Mouse (Mus musculus): ENCODE measurements at regions not wholly inside any gene's neighbourhood (a gene's known extent, or its start where the extent isn't known, plus 50 kb on each side); places are given as distances from the start of the nearest gene placed in this dataset.

- Histone ChIP-seq H3K36me3 (no peaks in the 10 kb centered on the region), H3K9me3 (no peaks in the 10 kb centered on the region), H3K4me1 (no peaks in the 10 kb centered on the region), H3K27ac (no peak overlapping the region), H3K4me2 (no peak overlapping the region), H3K4me3 (no peak overlapping the region), H3K9ac (no peak overlapping the region), H3K27me3 (no peaks in the 10 kb centered on the region)
- WGBS = 66% methylated on average over 9 of the region's 9 CpGs
- no peak for ATAC-seq (ENCODE audit: insufficient number of reproducible peaks, low FRiP score, low TSS enrichment, low read depth)
Observed at GRCm38 (mm10) chr15:86645244-86645643, 431.0 kb downstream of the Tbc1d22a start.

GRCm38 (mm10) chr15:86648131-86648530 is 433.9 kb downstream of the Tbc1d22a start:
- Histone ChIP-seq H3K36me3 (no peaks in the 10 kb centered on the region), H3K27me3 (no peaks in the 10 kb centered on the region), H3K4me3 (no peak overlapping the region), H3K27ac (no peak overlapping the region), H3K4me2 (no peak overlapping the region), H3K9me3 (no peaks in the 10 kb centered on the region), H3K9ac (no peak overlapping the region), H3K4me1 (no peaks in the 10 kb centered on the region)
- WGBS = 73% methylated on average over 3 of the region's 3 CpGs
- ATAC-seq (ENCODE audit: insufficient number of reproducible peaks, low FRiP score, low TSS enrichment, low read depth) = no peak

GRCm38 (mm10) chr15:86673096-86673520 is 458.8 kb downstream of the Tbc1d22a start:
- ATAC-seq (ENCODE audit: insufficient number of reproducible peaks, low FRiP score, low TSS enrichment, low read depth) = no peak
- Histone ChIP-seq H3K27ac (no peak overlapping the region), H3K4me2 (no peak overlapping the region), H3K4me1 (no peaks in the 10 kb centered on the region), H3K9ac (no peak overlapping the region), H3K4me3 (no peak overlapping the region), H3K36me3 (no peaks in the 10 kb centered on the region), H3K27me3 (no peaks in the 10 kb centered on the region), H3K9me3 (no peaks in the 10 kb centered on the region)
- 20% methylated on average over 9 of the region's 9 CpGs for WGBS

GRCm38 (mm10) chr15:86677016-86677415 is 462.8 kb downstream of the Tbc1d22a start:
- H3K36me3 ChIP-seq = no peaks in the 10 kb centered on the region

GRCm38 (mm10) chr15:86683081-86683480 is 468.8 kb downstream of the Tbc1d22a start:
- Histone ChIP-seq H3K4me2 (no peak overlapping the region), H3K36me3 (no peaks in the 10 kb centered on the region), H3K4me1 (0 out of 2 replicates have a peak, but pooled peaks cover 3% of the 10 kb centered on the region), H3K27ac (no peak overlapping the region), H3K27me3 (no peaks in the 10 kb centered on the region), H3K9ac (no peak overlapping the region), H3K9me3 (no peaks in the 10 kb centered on the region), H3K4me3 (no peak overlapping the region)
- no peak for ATAC-seq (ENCODE audit: insufficient number of reproducible peaks, low FRiP score, low TSS enrichment, low read depth)
- 58% methylated on average over 12 of the region's 12 CpGs for WGBS

More at GRCm38 (mm10) chr15:86677016-86677415, 462.8 kb downstream of the Tbc1d22a start:
- Histone ChIP-seq H3K4me2 (no peak overlapping the region), H3K4me1 (0 out of 2 replicates have a peak, but pooled peaks cover 3% of the 10 kb centered on the region), H3K27ac (no peak overlapping the region), H3K9me3 (no peaks in the 10 kb centered on the region), H3K4me3 (no peak overlapping the region), H3K27me3 (no peaks in the 10 kb centered on the region), H3K9ac (no peak overlapping the region)
- no peak for ATAC-seq (ENCODE audit: insufficient number of reproducible peaks, low FRiP score, low TSS enrichment, low read depth)
- 58% methylated on average over 7 of the region's 7 CpGs for WGBS

GRCm38 (mm10) chr15:86689694-86690093 is 475.4 kb downstream of the Tbc1d22a start:
- Histone ChIP-seq H3K27me3 (no peaks in the 10 kb centered on the region), H3K36me3 (no peaks in the 10 kb centered on the region), H3K9ac (no peak overlapping the region), H3K9me3 (no peaks in the 10 kb centered on the region), H3K4me2 (no peak overlapping the region), H3K4me3 (no peak overlapping the region), H3K27ac (no peak overlapping the region), H3K4me1 (no peaks in the 10 kb centered on the region)
- WGBS = 66% methylated on average over 8 of the region's 8 CpGs
- no peak for ATAC-seq (ENCODE audit: insufficient number of reproducible peaks, low FRiP score, low TSS enrichment, low read depth)

- no peaks in the 10 kb centered on the region for H3K9me3 ChIP-seq
- H3K9ac ChIP-seq = no peak overlapping the region
- no peaks in the 10 kb centered on the region for H3K4me1 ChIP-seq
- 85% methylated on average over 4 of the region's 4 CpGs for WGBS
- H3K36me3 ChIP-seq = no peaks in the 10 kb centered on the region
- H3K27ac ChIP-seq = no peak overlapping the region
- H3K4me2 ChIP-seq = no peak overlapping the region
- no peaks in the 10 kb centered on the region for H3K27me3 ChIP-seq
- no peak for ATAC-seq (ENCODE audit: insufficient number of reproducible peaks, low FRiP score, low TSS enrichment, low read depth)
- no peak overlapping the region for H3K4me3 ChIP-seq
Observed at GRCm38 (mm10) chr15:86696806-86697205, 482.5 kb downstream of the Tbc1d22a start.

- Histone ChIP-seq H3K4me2 (no peak overlapping the region), H3K27me3 (no peaks in the 10 kb centered on the region), H3K4me3 (no peak overlapping the region), H3K36me3 (no peaks in the 10 kb centered on the region), H3K9me3 (no peaks in the 10 kb centered on the region), H3K4me1 (no peaks in the 10 kb centered on the region), H3K27ac (no peak overlapping the region), H3K9ac (no peak overlapping the region)
- no peak for ATAC-seq (ENCODE audit: insufficient number of reproducible peaks, low FRiP score, low TSS enrichment, low read depth)
- WGBS = 86% methylated on average over 2 of the region's 2 CpGs
Observed at GRCm38 (mm10) chr15:86710429-86710828, 496.2 kb downstream of the Tbc1d22a start.

GRCm38 (mm10) chr15:86718376-86718775 is 504.1 kb downstream of the Tbc1d22a start:
- Histone ChIP-seq H3K9ac (no peak overlapping the region), H3K27ac (no peak overlapping the region), H3K4me3 (no peak overlapping the region), H3K4me2 (no peak overlapping the region), H3K36me3 (no peaks in the 10 kb centered on the region), H3K9me3 (no peaks in the 10 kb centered on the region), H3K27me3 (no peaks in the 10 kb centered on the region), H3K4me1 (no peaks in the 10 kb centered on the region)
- no peak for ATAC-seq (ENCODE audit: insufficient number of reproducible peaks, low FRiP score, low TSS enrichment, low read depth)
- WGBS = 55% methylated on average over 9 of the region's 9 CpGs

- H3K27me3 ChIP-seq = no peaks in the 10 kb centered on the region
- H3K9ac ChIP-seq = no peak overlapping the region
- no peaks in the 10 kb centered on the region for H3K36me3 ChIP-seq
- H3K4me3 ChIP-seq = no peak overlapping the region
- H3K4me1 ChIP-seq = no peaks in the 10 kb centered on the region
- no peak for ATAC-seq (ENCODE audit: insufficient number of reproducible peaks, low FRiP score, low TSS enrichment, low read depth)
- H3K9me3 ChIP-seq = no peaks in the 10 kb centered on the region
- H3K4me2 ChIP-seq = no peak overlapping the region
- no peak overlapping the region for H3K27ac ChIP-seq
- 83% methylated on average over 12 of the region's 12 CpGs for WGBS
Observed at GRCm38 (mm10) chr15:86719088-86719487, 504.8 kb downstream of the Tbc1d22a start.

- no peaks in the 10 kb centered on the region for H3K4me1 ChIP-seq
- WGBS = 77% methylated on average over 5 of the region's 5 CpGs
- no peak overlapping the region for H3K4me3 ChIP-seq
- H3K36me3 ChIP-seq = no peaks in the 10 kb centered on the region
- no peak overlapping the region for H3K27ac ChIP-seq
- no peak overlapping the region for H3K9ac ChIP-seq
- H3K9me3 ChIP-seq = no peaks in the 10 kb centered on the region
- no peaks in the 10 kb centered on the region for H3K27me3 ChIP-seq
- no peak overlapping the region for H3K4me2 ChIP-seq
- no peak for ATAC-seq (ENCODE audit: insufficient number of reproducible peaks, low FRiP score, low TSS enrichment, low read depth)
Observed at GRCm38 (mm10) chr15:86721131-86721530, 506.9 kb downstream of the Tbc1d22a start.

- Histone ChIP-seq H3K9ac (no peak overlapping the region), H3K36me3 (no peaks in the 10 kb centered on the region), H3K27ac (no peak overlapping the region), H3K9me3 (no peaks in the 10 kb centered on the region), H3K4me2 (no peak overlapping the region), H3K4me1 (no peaks in the 10 kb centered on the region), H3K27me3 (no peaks in the 10 kb centered on the region), H3K4me3 (no peak overlapping the region)
- ATAC-seq (ENCODE audit: insufficient number of reproducible peaks, low FRiP score, low TSS enrichment, low read depth) = no peak
Observed at GRCm38 (mm10) chr15:86737945-86738344, 523.7 kb downstream of the Tbc1d22a start.

- no peak for ATAC-seq (ENCODE audit: insufficient number of reproducible peaks, low FRiP score, low TSS enrichment, low read depth)
- Histone ChIP-seq H3K9ac (no peak overlapping the region), H3K4me3 (no peak overlapping the region), H3K4me2 (no peak overlapping the region), H3K4me1 (no peaks in the 10 kb centered on the region), H3K27ac (no peak overlapping the region), H3K36me3 (no peaks in the 10 kb centered on the region), H3K9me3 (no peaks in the 10 kb centered on the region), H3K27me3 (no peaks in the 10 kb centered on the region)
- 57% methylated on average over 5 of the region's 5 CpGs for WGBS
Observed at GRCm38 (mm10) chr15:86738356-86738755, 524.1 kb downstream of the Tbc1d22a start.
